Mouse (Mus musculus) neural tube, embryonic 11.5 days (tissue): ENCODE data around the gene Narfl. TPM values are rescaled to one million over a fixed set of nuclear protein-coding genes. Genes with fewer than 3 reads are reported as not detected.
"Not testable (repeated sequence)": the region's sequence is repeated elsewhere in the genome, so short reads cannot be mapped to it uniquely, and the experiment has no call there.

Experiments used
- ATAC-seq: fragments of 200-750 bp; cut with Nextera tagmentation; 2 replicates; pipeline ENCODE4 v1.8.0; 2017; ENCODE audit warnings: moderate number of reproducible peaks, mild to moderate bottlenecking, moderate TSS enrichment, moderate library complexity; ENCODE audit not compliant: insufficient read depth, low FRiP score, low TSS enrichment
- DNase-seq: peaks from one replicate; pipeline ENCODE4 v3.0.0-alpha.2; 2015; ENCODE audit warnings: low spot score
- H3K27ac ChIP-seq: fragments of 300-500 bp; sonication (generic); 2 replicates; pipeline ENCODE4 v1.5.1; 2014; ENCODE audit warnings: low read depth, mild to moderate bottlenecking, low read length
- H3K27me3 ChIP-seq: fragments of 300-500 bp; sonication (generic); 2 replicates; pipeline ENCODE4 v1.6.1; 2014; ENCODE audit warnings: mild to moderate bottlenecking, low read length, mixed read lengths; ENCODE audit not compliant: control insufficient read depth, insufficient read depth
- H3K36me3 ChIP-seq: fragments of 300-500 bp; sonication (generic); 2 replicates; pipeline ENCODE4 v1.6.1; 2014; ENCODE audit warnings: mild to moderate bottlenecking, low read length, moderate library complexity, mixed read lengths; ENCODE audit not compliant: control insufficient read depth, insufficient read depth
- H3K4me1 ChIP-seq: fragments of 300-500 bp; sonication (generic); 2 replicates; pipeline ENCODE4 v1.6.1; 2014; ENCODE audit warnings: low read length, mixed read lengths; ENCODE audit not compliant: control insufficient read depth, insufficient read depth
- H3K4me2 ChIP-seq: fragments of 300-500 bp; sonication (generic); 2 replicates; pipeline ENCODE4 v1.6.1; 2014; ENCODE audit warnings: low read depth, mild to moderate bottlenecking, moderate library complexity
- H3K4me3 ChIP-seq: fragments of 300-500 bp; sonication (generic); 2 replicates; pipeline ENCODE4 v1.5.1; 2014; ENCODE audit warnings: low read depth, low read length
- H3K9ac ChIP-seq: fragments of 300-500 bp; sonication (generic); 2 replicates; pipeline ENCODE4 v1.6.1; 2014; ENCODE audit warnings: mild to moderate bottlenecking, low read length
- H3K9me3 ChIP-seq: fragments of 300-500 bp; sonication (generic); 2 replicates; pipeline ENCODE4 v1.6.1; 2016; ENCODE audit warnings: low read length; ENCODE audit not compliant: control insufficient read depth
- WGBS: fragments of 180-500 bp; shearing (Covaris S2); extraction: QIAGEN DNeasy Blood & Tissue Kit; methylation state at CpG from one replicate; pipeline ENCODE4 v1.1.7; 2014; 5-methylcytosine and 5-hydroxymethylcytosine counted together
- polyA plus RNA-seq: library from polyadenylated mRNA; unstranded; fragments of >200 nt; fragmentation: Nextera tagmentation; extraction: Ambion mirVana; gene quantifications from 2 replicates; pipeline ENCODE4 v1.2.1, GENCODE M21; 2014

Gene Narfl
- polyA plus RNA-seq, 1 experiment from 2014 or later = 27.8 TPM

- peak overlapping the region; percentile 3; the same call in 1 of the 2 replicates for H3K9ac ChIP-seq
- H3K9me3 ChIP-seq = no peaks in the 10 kb centered on the region
- H3K27me3 ChIP-seq = no peaks in the 10 kb centered on the region
- peak overlapping the region; percentile 76 for H3K27ac ChIP-seq
- H3K4me1 ChIP-seq = peaks cover 11% of the 10 kb centered on the region
- ATAC-seq (peak; percentile 89), DNase-seq (peak; percentile 90)
- 12% methylated on average over 10 of the region's 10 CpGs for WGBS
- H3K4me3 ChIP-seq = no peak overlapping the region
- no peaks in the 10 kb centered on the region for H3K36me3 ChIP-seq
- peak overlapping the region; percentile 14 for H3K4me2 ChIP-seq
These were observed 29.4 kb downstream of the Narfl start for GRCm38 (mm10) chr17:25802825-25803517.

- no peaks in the 10 kb centered on the region for H3K36me3 ChIP-seq
- no peak for ATAC-seq
- H3K9ac ChIP-seq = no peak overlapping the region
- DNase-seq = no peak
- peaks cover 22% of the 10 kb centered on the region for H3K4me1 ChIP-seq
- H3K27me3 ChIP-seq = no peaks in the 10 kb centered on the region
- H3K4me2 ChIP-seq = no peak overlapping the region
- H3K27ac ChIP-seq = no peak overlapping the region
- no peaks in the 10 kb centered on the region for H3K9me3 ChIP-seq
- 73% methylated on average over 4 of the region's 4 CpGs for WGBS
- no peak overlapping the region for H3K4me3 ChIP-seq
These were observed 32.9 kb downstream of the Narfl start for GRCm38 (mm10) chr17:25806507-25806906.

GRCm38 (mm10) chr17:25807452-25807851 lies 33.9 kb downstream of the Narfl start:
- H3K4me1 ChIP-seq = peaks cover 21% of the 10 kb centered on the region
- DNase-seq = not testable (repeated sequence)

GRCm38 (mm10) chr17:25808028-25808427 lies 34.5 kb downstream of the Narfl start:
- Histone ChIP-seq H3K9ac (peak overlapping the region; percentile 88), H3K4me1 (peaks cover 17% of the 10 kb centered on the region), H3K4me2 (peak overlapping the region; percentile 81), H3K27me3 (no peaks in the 10 kb centered on the region), H3K27ac (peak overlapping the region; percentile 87), H3K9me3 (no peaks in the 10 kb centered on the region), H3K4me3 (no peak overlapping the region; the same call in 1 of the 2 replicates), H3K36me3 (no peaks in the 10 kb centered on the region)
- no peak for ATAC-seq
- no peak for DNase-seq
- WGBS = 46% methylated on average over 5 of the region's 5 CpGs

More at GRCm38 (mm10) chr17:25807452-25807851, 33.9 kb downstream of the Narfl start:
- not testable (repeated sequence) for ATAC-seq, H3K36me3 ChIP-seq, H3K9me3 ChIP-seq, H3K4me3 ChIP-seq, H3K9ac ChIP-seq, H3K27ac ChIP-seq, H3K4me2 ChIP-seq, H3K27me3 ChIP-seq
- WGBS = 31% methylated on average over 2 of the region's 2 CpGs

GRCm38 (mm10) chr17:25808789-25809605 lies 35.4 kb downstream of the Narfl start, which contains the start of gene Fbxl16:
Gene Fbxl16, plus strand, starts transcription at chr17:25809085.
- Histone ChIP-seq H3K4me3 (peak within 1 kb of the TSS; percentile 52), H3K4me1 (peaks cover 11% of the 10 kb centered on the region), H3K27me3 (no peaks in the 10 kb centered on the region), H3K36me3 (no peaks in the 10 kb centered on the region), H3K9ac (peak within 1 kb of the TSS; percentile 88), H3K9me3 (no peaks in the 10 kb centered on the region), H3K4me2 (peak within 1 kb of the TSS; percentile 81), H3K27ac (peak within 1 kb of the TSS; percentile 87)
- peak; percentile 91 for DNase-seq
- peak; percentile 79 for ATAC-seq
- WGBS = under 1% methylated on average over 91 of the region's 100 CpGs

- peak; percentile 68 for ATAC-seq
- Histone ChIP-seq H3K4me1 (peaks cover 11% of the 10 kb centered on the region), H3K4me3 (peak overlapping the region; percentile 52), H3K27ac (peak overlapping the region; percentile 87), H3K36me3 (no peaks in the 10 kb centered on the region), H3K27me3 (no peaks in the 10 kb centered on the region), H3K9me3 (no peaks in the 10 kb centered on the region), H3K9ac (peak overlapping the region; percentile 88), H3K4me2 (peak overlapping the region; percentile 81)
- WGBS = 2% methylated on average over 24 of the region's 25 CpGs
- DNase-seq = peak; percentile 48
These were observed 36.2 kb downstream of the Narfl start for GRCm38 (mm10) chr17:25809606-25810340.

- ATAC-seq = no peak
- no peaks in the 10 kb centered on the region for H3K36me3 ChIP-seq
- no peak overlapping the region for H3K9ac ChIP-seq
- H3K4me3 ChIP-seq = no peak overlapping the region
- H3K4me2 ChIP-seq = no peak overlapping the region
- H3K4me1 ChIP-seq = peaks cover 11% of the 10 kb centered on the region
- H3K27me3 ChIP-seq = no peaks in the 10 kb centered on the region
- whole genome bisulfite sequencing = 75% methylated on average over 4 of the region's 4 CpGs
- DNase-seq = no peak
- no peaks in the 10 kb centered on the region for H3K9me3 ChIP-seq
- no peak overlapping the region for H3K27ac ChIP-seq
These were observed 37.3 kb downstream of the Narfl start for GRCm38 (mm10) chr17:25810890-25811289.

- peaks cover 10% of the 10 kb centered on the region for H3K27me3 ChIP-seq
- no peaks in the 10 kb centered on the region for H3K9me3 ChIP-seq
- H3K9ac ChIP-seq = no peak overlapping the region
- H3K27ac ChIP-seq = no peak overlapping the region
- ATAC-seq (no peak), DNase-seq (peak; percentile 85)
- H3K4me2 ChIP-seq = 0 out of 2 replicates have a peak overlapping the region, but pooled peaks have one; percentile 14
- no peak overlapping the region for H3K4me3 ChIP-seq
- 3% methylated on average over 20 of the region's 20 CpGs for WGBS
- H3K4me1 ChIP-seq = peaks cover 6% of the 10 kb centered on the region
- no peaks in the 10 kb centered on the region for H3K36me3 ChIP-seq
These were observed 39.9 kb downstream of the Narfl start for GRCm38 (mm10) chr17:25813471-25813870.
